Mouse (Mus musculus) kidney, adult 18-20 months (tissue): ENCODE data around the gene Usp29.

Experiments
- DNase-seq: peaks from one replicate; pipeline ENCODE4 v3.0.0; 2021

The Usp29 gene

GRCm38 (mm10) chr7:6730241-6730640, at the start of gene Usp29, which contains the start of gene Peg3:
Gene Usp29, plus strand, starts transcription at chr7:6730578.
Gene Peg3, minus strand, starts transcription at chr7:6730431.
- peak; percentile 53 for DNase-seq

GRCm38 (mm10) chr7:6685511-6685910, 44.9 kb upstream of the Usp29 start:
- DNase-seq: no peak

GRCm38 (mm10) chr7:6696241-6697045, 33.9 kb upstream of the Usp29 start, which contains the start of gene Zim1:
Gene Zim1, minus strand, starts transcription at chr7:6696450.
- DNase-seq: peak; percentile 76

GRCm38 (mm10) chr7:6699230-6699629, 31.1 kb upstream of the Usp29 start:
- no peak for DNase-seq

- DNase-seq: no peak
Observed at GRCm38 (mm10) chr7:6707416-6708015, 22.9 kb upstream of the Usp29 start.

GRCm38 (mm10) chr7:6708451-6709180, 21.8 kb upstream of the Usp29 start:
- DNase-seq: no peak

- DNase-seq: no peak
Observed at GRCm38 (mm10) chr7:6709396-6709795, 21.0 kb upstream of the Usp29 start.

GRCm38 (mm10) chr7:6727351-6728121, 2.8 kb upstream of the Usp29 start:
- DNase-seq: peak; percentile 66

GRCm38 (mm10) chr7:6728263-6728931, 2.0 kb upstream of the Usp29 start:
- DNase-seq: peak; percentile 84

GRCm38 (mm10) chr7:6729061-6729817, 1.1 kb upstream of the Usp29 start:
- DNase-seq: peak; percentile 92

GRCm38 (mm10) chr7:6730801-6731200, 423 bp downstream of the Usp29 start:
- no peak for DNase-seq

- DNase-seq: no peak
Observed at GRCm38 (mm10) chr7:6731373-6731772, 995 bp downstream of the Usp29 start.

- DNase-seq: no peak
Observed at GRCm38 (mm10) chr7:6731930-6732329, 1.6 kb downstream of the Usp29 start.

GRCm38 (mm10) chr7:6736060-6736459, 5.7 kb downstream of the Usp29 start:
- no peak for DNase-seq

- no peak for DNase-seq
Observed at GRCm38 (mm10) chr7:6744281-6744904, 14.0 kb downstream of the Usp29 start.

GRCm38 (mm10) chr7:6749196-6749595, 18.8 kb downstream of the Usp29 start:
- peak; percentile 11 for DNase-seq

GRCm38 (mm10) chr7:6753440-6753839, 23.1 kb downstream of the Usp29 start:
- no peak for DNase-seq

- no peak for DNase-seq
Observed at GRCm38 (mm10) chr7:6756777-6757291, 26.5 kb downstream of the Usp29 start.

- DNase-seq: no peak
Observed at GRCm38 (mm10) chr7:6759698-6760097, 29.3 kb downstream of the Usp29 start.

GRCm38 (mm10) chr7:6760170-6760569, 29.8 kb downstream of the Usp29 start:
- DNase-seq: no peak

- no peak for DNase-seq
Observed at GRCm38 (mm10) chr7:6765240-6765639, 34.9 kb downstream of the Usp29 start.
